Mouse (Mus musculus): Measurements from ENCODE around the gene Usp8. TPM values are rescaled to one million over a fixed set of nuclear protein-coding genes. Genes with fewer than 3 reads are reported as not detected.

Usp8 gene
- polyA plus RNA-seq, 1 experiment from 2014 or later: 29.6 TPM

GRCm38 (mm10) chr2:126759351-126759750, 52.2 kb downstream of the Usp8 start:
- WGBS: 95% methylated on average over 7 of the region's 7 CpGs
- Histone ChIP-seq H3K4me2 (no peak overlapping the region), H3K4me3 (no peak overlapping the region), H3K36me3 (peaks cover 81% of the 10 kb centered on the region), H3K4me1 (replicated peaks) (no peaks in the 10 kb centered on the region), H3K9ac (no peak overlapping the region), H3K27ac (replicated peaks) (no peak overlapping the region), H3K9me3 (no peaks in the 10 kb centered on the region), H3K27me3 (no peaks in the 10 kb centered on the region)
- no peak for ATAC-seq (ENCODE audit: low FRiP score, low read depth)

- peak; percentile 45; the same call in 1 of the 2 replicates for ATAC-seq (ENCODE audit: low FRiP score, low read depth)
- Histone ChIP-seq H3K9ac (no peak overlapping the region), H3K4me1 (replicated peaks) (peaks cover 7% of the 10 kb centered on the region; the same call in 1 of the 2 replicates), H3K36me3 (peaks cover 22% of the 10 kb centered on the region), H3K27ac (replicated peaks) (no peak overlapping the region), H3K4me2 (peak overlapping the region; percentile 30), H3K27me3 (no peaks in the 10 kb centered on the region), H3K4me3 (no peak overlapping the region), H3K9me3 (no peaks in the 10 kb centered on the region)
- WGBS: 41% methylated on average over 11 of the region's 11 CpGs
Observed at GRCm38 (mm10) chr2:126765867-126766582, 58.9 kb downstream of the Usp8 start.

- Histone ChIP-seq H3K27ac (replicated peaks) (no peak overlapping the region), H3K4me1 (replicated peaks) (peaks cover 7% of the 10 kb centered on the region; the same call in 1 of the 2 replicates), H3K4me3 (no peak overlapping the region), H3K4me2 (no peak overlapping the region), H3K9ac (no peak overlapping the region), H3K9me3 (no peaks in the 10 kb centered on the region), H3K27me3 (no peaks in the 10 kb centered on the region), H3K36me3 (peaks cover 6% of the 10 kb centered on the region; the same call in 1 of the 2 replicates)
- 95% methylated on average over 3 of the region's 3 CpGs for WGBS
- no peak for ATAC-seq (ENCODE audit: low FRiP score, low read depth)
Observed at GRCm38 (mm10) chr2:126767599-126767998, 60.5 kb downstream of the Usp8 start.

GRCm38 (mm10) chr2:126768194-126768593, 61.1 kb downstream of the Usp8 start:
- no peak overlapping the region for H3K9ac ChIP-seq
- peaks cover 7% of the 10 kb centered on the region; the same call in 1 of the 2 replicates for H3K4me1 ChIP-seq (replicated peaks)
- H3K27me3 ChIP-seq: no peaks in the 10 kb centered on the region
- no peak overlapping the region for H3K4me2 ChIP-seq
- WGBS: 76% methylated on average over 4 of the region's 4 CpGs
- H3K9me3 ChIP-seq: no peaks in the 10 kb centered on the region
- peaks cover under 1% of the 10 kb centered on the region; the same call in 1 of the 2 replicates for H3K36me3 ChIP-seq
- no peak overlapping the region for H3K4me3 ChIP-seq
- no peak for ATAC-seq (ENCODE audit: low FRiP score, low read depth)
- H3K27ac ChIP-seq (replicated peaks): no peak overlapping the region

- H3K27ac ChIP-seq (replicated peaks): no peak overlapping the region
- no peak overlapping the region for H3K4me3 ChIP-seq
- no peak for ATAC-seq (ENCODE audit: low FRiP score, low read depth)
- H3K4me2 ChIP-seq: no peak overlapping the region
- no peaks in the 10 kb centered on the region for H3K27me3 ChIP-seq
- no peak overlapping the region for H3K9ac ChIP-seq
- no peaks in the 10 kb centered on the region for H3K9me3 ChIP-seq
- no peaks in the 10 kb centered on the region for H3K36me3 ChIP-seq
- 78% methylated on average over 19 of the region's 19 CpGs for WGBS
- H3K4me1 ChIP-seq (replicated peaks): peaks cover 7% of the 10 kb centered on the region; the same call in 1 of the 2 replicates
Observed at GRCm38 (mm10) chr2:126769431-126770181, 62.5 kb downstream of the Usp8 start.

GRCm38 (mm10) chr2:126772217-126772616, 65.1 kb downstream of the Usp8 start:
- Histone ChIP-seq H3K27me3 (no peaks in the 10 kb centered on the region), H3K27ac (replicated peaks) (no peak overlapping the region), H3K9ac (no peak overlapping the region), H3K4me3 (no peak overlapping the region), H3K36me3 (no peaks in the 10 kb centered on the region), H3K4me1 (replicated peaks) (no peaks in the 10 kb centered on the region), H3K9me3 (no peaks in the 10 kb centered on the region), H3K4me2 (no peak overlapping the region)
- WGBS: 90% methylated on average over 5 of the region's 5 CpGs
- no peak for ATAC-seq (ENCODE audit: low FRiP score, low read depth)

GRCm38 (mm10) chr2:126775951-126776350, 68.8 kb downstream of the Usp8 start:
- Histone ChIP-seq H3K27ac (replicated peaks) (no peak overlapping the region), H3K4me1 (replicated peaks) (no peaks in the 10 kb centered on the region), H3K4me2 (no peak overlapping the region), H3K36me3 (no peaks in the 10 kb centered on the region), H3K4me3 (no peak overlapping the region), H3K9me3 (no peaks in the 10 kb centered on the region), H3K9ac (no peak overlapping the region), H3K27me3 (no peaks in the 10 kb centered on the region)
- WGBS: 65% methylated on average over 4 of the region's 4 CpGs
- no peak for ATAC-seq (ENCODE audit: low FRiP score, low read depth)

GRCm38 (mm10) chr2:126776416-126776815, 69.3 kb downstream of the Usp8 start:
- Histone ChIP-seq H3K4me1 (replicated peaks) (no peaks in the 10 kb centered on the region), H3K27ac (replicated peaks) (no peak overlapping the region), H3K27me3 (no peaks in the 10 kb centered on the region), H3K9ac (no peak overlapping the region), H3K9me3 (no peaks in the 10 kb centered on the region), H3K4me2 (no peak overlapping the region), H3K4me3 (no peak overlapping the region), H3K36me3 (no peaks in the 10 kb centered on the region)
- ATAC-seq (ENCODE audit: low FRiP score, low read depth): no peak
- 67% methylated on average over 1 of the region's 1 CpGs for WGBS

- Histone ChIP-seq H3K4me3 (no peak overlapping the region), H3K4me1 (replicated peaks) (no peaks in the 10 kb centered on the region), H3K4me2 (no peak overlapping the region), H3K9ac (no peak overlapping the region), H3K9me3 (no peaks in the 10 kb centered on the region), H3K27ac (replicated peaks) (no peak overlapping the region), H3K36me3 (no peaks in the 10 kb centered on the region), H3K27me3 (no peaks in the 10 kb centered on the region)
- 93% methylated on average over 4 of the region's 4 CpGs for WGBS
- ATAC-seq (ENCODE audit: low FRiP score, low read depth): no peak
Observed at GRCm38 (mm10) chr2:126778806-126779205, 71.7 kb downstream of the Usp8 start.

GRCm38 (mm10) chr2:126780286-126780685, 73.2 kb downstream of the Usp8 start:
- no peak overlapping the region for H3K9ac ChIP-seq
- no peak overlapping the region for H3K4me2 ChIP-seq
- no peaks in the 10 kb centered on the region for H3K9me3 ChIP-seq
- ATAC-seq (ENCODE audit: low FRiP score, low read depth): no peak
- 89% methylated on average over 10 of the region's 10 CpGs for WGBS
- H3K4me3 ChIP-seq: no peak overlapping the region
- no peak overlapping the region for H3K27ac ChIP-seq (replicated peaks)
- H3K36me3 ChIP-seq: no peaks in the 10 kb centered on the region
- H3K4me1 ChIP-seq (replicated peaks): no peaks in the 10 kb centered on the region
- H3K27me3 ChIP-seq: no peaks in the 10 kb centered on the region

- H3K9me3 ChIP-seq: no peaks in the 10 kb centered on the region
- no peak overlapping the region for H3K4me2 ChIP-seq
- no peaks in the 10 kb centered on the region for H3K27me3 ChIP-seq
- H3K4me1 ChIP-seq (replicated peaks): no peaks in the 10 kb centered on the region
- WGBS: 90% methylated on average over 1 of the region's 1 CpGs
- ATAC-seq (ENCODE audit: low FRiP score, low read depth): no peak
- no peak overlapping the region for H3K9ac ChIP-seq
- H3K36me3 ChIP-seq: no peaks in the 10 kb centered on the region
- H3K4me3 ChIP-seq: no peak overlapping the region
- no peak overlapping the region for H3K27ac ChIP-seq (replicated peaks)
Observed at GRCm38 (mm10) chr2:126781478-126781877, 74.3 kb downstream of the Usp8 start.

GRCm38 (mm10) chr2:126782433-126782832, 75.3 kb downstream of the Usp8 start:
- Histone ChIP-seq H3K9me3 (no peaks in the 10 kb centered on the region), H3K4me1 (replicated peaks) (no peaks in the 10 kb centered on the region), H3K4me2 (no peak overlapping the region), H3K9ac (no peak overlapping the region), H3K27me3 (no peaks in the 10 kb centered on the region), H3K4me3 (no peak overlapping the region), H3K36me3 (no peaks in the 10 kb centered on the region), H3K27ac (replicated peaks) (no peak overlapping the region)
- WGBS: 76% methylated on average over 3 of the region's 3 CpGs
- ATAC-seq (ENCODE audit: low FRiP score, low read depth): 0 out of 2 replicates have a peak, but pooled peaks have one; percentile 8
